Mouse (Mus musculus): ENCODE results near the gene Gstcd.
A peak's percentile ranks its signal among the peaks of the same experiment; 100 is the strongest.

The Gstcd gene

GRCm38 (mm10) chr3:133091664-133092273 lies at the start of gene Gstcd, which contains the start of gene Ints12:
Gene Gstcd, minus strand, starts transcription at chr3:133092033.
Gene Ints12, plus strand, starts transcription at chr3:133091840.
- peak; percentile 97 for DNase-seq (ENCODE audit: low read depth)

GRCm38 (mm10) chr3:133132611-133133010 lies 40.8 kb upstream of the Gstcd start:
- no peak for DNase-seq (ENCODE audit: low read depth)

GRCm38 (mm10) chr3:133131372-133131771 lies 39.5 kb upstream of the Gstcd start:
- DNase-seq (ENCODE audit: low read depth): no peak

- no peak for DNase-seq (ENCODE audit: low read depth)
Measured at GRCm38 (mm10) chr3:133113281-133113680, 21.4 kb upstream of the Gstcd start.

GRCm38 (mm10) chr3:133111741-133112140 lies 19.9 kb upstream of the Gstcd start:
- peak; percentile 35 for DNase-seq (ENCODE audit: low read depth)

GRCm38 (mm10) chr3:133109844-133110243 lies 18.0 kb upstream of the Gstcd start:
- DNase-seq (ENCODE audit: low read depth): no peak

- no peak for DNase-seq (ENCODE audit: low read depth)
Measured at GRCm38 (mm10) chr3:133108731-133109130, 16.9 kb upstream of the Gstcd start.

- no peak for DNase-seq (ENCODE audit: low read depth)
Measured at GRCm38 (mm10) chr3:133104436-133104835, 12.6 kb upstream of the Gstcd start.

GRCm38 (mm10) chr3:133103768-133104167 lies 11.9 kb upstream of the Gstcd start:
- no peak for DNase-seq (ENCODE audit: low read depth)

GRCm38 (mm10) chr3:133098909-133099308 lies 7.1 kb upstream of the Gstcd start:
- DNase-seq (ENCODE audit: low read depth): no peak

- no peak for DNase-seq (ENCODE audit: low read depth)
Measured at GRCm38 (mm10) chr3:133098336-133098735, 6.5 kb upstream of the Gstcd start.

GRCm38 (mm10) chr3:133097936-133098335 lies 6.1 kb upstream of the Gstcd start:
- DNase-seq (ENCODE audit: low read depth): no peak

- DNase-seq (ENCODE audit: low read depth): no peak
Measured at GRCm38 (mm10) chr3:133094305-133094704, 2.5 kb upstream of the Gstcd start.

GRCm38 (mm10) chr3:133092936-133093335 lies 1.1 kb upstream of the Gstcd start:
- DNase-seq (ENCODE audit: low read depth): peak; percentile 14

- no peak for DNase-seq (ENCODE audit: low read depth)
Measured at GRCm38 (mm10) chr3:133092274-133092853, 531 bp upstream of the Gstcd start.

- DNase-seq (ENCODE audit: low read depth): no peak
Measured at GRCm38 (mm10) chr3:133091121-133091663, 641 bp downstream of the Gstcd start.

GRCm38 (mm10) chr3:133090247-133091120 lies 1.3 kb downstream of the Gstcd start:
- DNase-seq (ENCODE audit: low read depth): peak; percentile 20

GRCm38 (mm10) chr3:133085858-133086257 lies 6.0 kb downstream of the Gstcd start:
- DNase-seq (ENCODE audit: low read depth): peak; percentile 79

- DNase-seq (ENCODE audit: low read depth): no peak
Measured at GRCm38 (mm10) chr3:133082736-133083135, 9.1 kb downstream of the Gstcd start.

GRCm38 (mm10) chr3:133075560-133075959 lies 16.3 kb downstream of the Gstcd start:
- no peak for DNase-seq (ENCODE audit: low read depth)

GRCm38 (mm10) chr3:133052068-133052467 lies 39.8 kb downstream of the Gstcd start:
- DNase-seq (ENCODE audit: low read depth): no peak

GRCm38 (mm10) chr3:133033145-133033755 lies 58.6 kb downstream of the Gstcd start:
- no peak for DNase-seq (ENCODE audit: low read depth)
